Mouse (Mus musculus) midbrain, postnatal 0 days (tissue): ENCODE measurements at regions not wholly inside any gene's neighbourhood (a gene's known extent, or its start where the extent isn't known, plus 50 kb on each side); places are given as distances from the start of the nearest gene placed in this dataset.
A peak's percentile ranks its signal among the peaks of the same experiment; 100 is the strongest.

Experiments
- ATAC-seq: fragments of 200-750 bp; cut with Nextera tagmentation; 2 replicates; pipeline ENCODE4 v1.8.0; 2017; ENCODE audit warnings: moderate number of reproducible peaks, mild to moderate bottlenecking, moderate TSS enrichment, moderate library complexity; ENCODE audit not compliant: low FRiP score
- DNase-seq: peaks from one replicate; pipeline ENCODE4 v3.0.0-alpha.2; 2015; ENCODE audit warnings: low spot score
- H3K27ac ChIP-seq: fragments of 300-500 bp; sonication (generic); 2 replicates; pipeline ENCODE4 v1.5.1; 2014; ENCODE audit warnings: low read depth, mild to moderate bottlenecking, low read length, mixed read lengths
- H3K27me3 ChIP-seq: fragments of 300-500 bp; sonication (generic); 2 replicates; pipeline ENCODE4 v1.6.1; 2014; ENCODE audit warnings: low read length, control low read depth, mixed read lengths; ENCODE audit not compliant: insufficient read depth
- H3K36me3 ChIP-seq: fragments of 300-500 bp; sonication (generic); 2 replicates; pipeline ENCODE4 v1.6.1; 2014; ENCODE audit warnings: low read length, control low read depth, mixed read lengths; ENCODE audit not compliant: insufficient read depth
- H3K4me1 ChIP-seq: fragments of 300-500 bp; sonication (generic); 2 replicates; pipeline ENCODE4 v1.6.1; 2014; ENCODE audit warnings: mild to moderate bottlenecking, control low read depth, antibody characterized with exemption, low read length, mixed read lengths; ENCODE audit not compliant: insufficient read depth
- H3K4me2 ChIP-seq: fragments of 300-500 bp; sonication (generic); 2 replicates; pipeline ENCODE4 v1.6.1; 2014; ENCODE audit warnings: low read depth, mild to moderate bottlenecking, low read length, mixed read lengths; ENCODE audit not compliant: poor library complexity, severe bottlenecking
- H3K4me3 ChIP-seq: fragments of 300-500 bp; sonication (generic); 2 replicates; pipeline ENCODE4 v1.5.1; 2014; ENCODE audit warnings: low read depth, mild to moderate bottlenecking, low read length, moderate library complexity
- H3K9ac ChIP-seq: fragments of 300-500 bp; sonication (generic); replicated peaks from 2 replicates; pipeline ENCODE4 v1.6.1; 2014; ENCODE audit warnings: mild to moderate bottlenecking, low read length, moderate library complexity, mixed read lengths; ENCODE audit not compliant: poor library complexity, severe bottlenecking
- H3K9me3 ChIP-seq: fragments of 300-500 bp; sonication (generic); 2 replicates; pipeline ENCODE4 v1.6.1; 2016; ENCODE audit warnings: low read length, control low read depth
- CTCF ChIP-seq: IDR thresholded peaks from 2 replicates; pipeline ENCODE4 v1.5.1; 2016; ENCODE audit warnings: antibody characterized with exemption, mild to moderate bottlenecking
- WGBS: fragments of 180-500 bp; shearing (Covaris S2); extraction: QIAGEN DNeasy Blood & Tissue Kit; methylation state at CpG from one replicate; pipeline ENCODE4 v1.1.7; 2014; 5-methylcytosine and 5-hydroxymethylcytosine counted together

GRCm38 (mm10) chr1:99124796-99125195 is 647.8 kb upstream of the Cntnap5b start:
- Histone ChIP-seq H3K9me3 (no peaks in the 10 kb centered on the region), H3K4me2 (no peak overlapping the region), H3K4me1 (no peaks in the 10 kb centered on the region), H3K27ac (no peak overlapping the region), H3K9ac (no peak overlapping the region), H3K36me3 (no peaks in the 10 kb centered on the region), H3K27me3 (no peaks in the 10 kb centered on the region), H3K4me3 (no peak overlapping the region)
- DNase-seq = peak; percentile 34
- ATAC-seq = no peak
- no peak for TF ChIP-seq CTCF
- 40% methylated on average over 1 of the region's 1 CpGs for WGBS

DNA sequence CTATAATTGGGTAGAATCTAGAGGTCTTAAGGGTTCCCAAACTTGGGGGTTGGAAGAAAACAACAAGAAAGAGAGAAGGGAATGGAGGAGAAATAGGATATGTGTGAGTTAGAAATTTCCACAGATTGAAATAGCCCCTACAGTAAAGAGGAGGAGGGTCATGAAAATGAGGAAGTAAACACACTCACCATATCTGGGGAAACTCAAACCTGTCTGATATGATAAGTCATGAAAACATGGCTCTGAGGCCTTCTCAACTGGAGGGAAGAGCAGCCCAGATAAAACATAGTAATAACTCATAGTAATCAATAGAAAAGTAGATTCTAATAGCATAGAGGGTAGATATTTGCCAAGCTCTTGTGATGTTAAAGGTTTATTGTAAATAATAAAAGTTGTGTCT is 638.4 kb upstream of the Cntnap5b start:
- H3K36me3 ChIP-seq = no peaks in the 10 kb centered on the region
- no peak overlapping the region for H3K27ac ChIP-seq
- H3K27me3 ChIP-seq = no peaks in the 10 kb centered on the region
- no peak overlapping the region for H3K4me3 ChIP-seq
- no peak overlapping the region for H3K4me2 ChIP-seq
- TF ChIP-seq CTCF = no peak
- H3K9me3 ChIP-seq = no peaks in the 10 kb centered on the region
- no peak for ATAC-seq
- H3K9ac ChIP-seq = no peak overlapping the region
- no peak for DNase-seq
- H3K4me1 ChIP-seq = no peaks in the 10 kb centered on the region

DNA sequence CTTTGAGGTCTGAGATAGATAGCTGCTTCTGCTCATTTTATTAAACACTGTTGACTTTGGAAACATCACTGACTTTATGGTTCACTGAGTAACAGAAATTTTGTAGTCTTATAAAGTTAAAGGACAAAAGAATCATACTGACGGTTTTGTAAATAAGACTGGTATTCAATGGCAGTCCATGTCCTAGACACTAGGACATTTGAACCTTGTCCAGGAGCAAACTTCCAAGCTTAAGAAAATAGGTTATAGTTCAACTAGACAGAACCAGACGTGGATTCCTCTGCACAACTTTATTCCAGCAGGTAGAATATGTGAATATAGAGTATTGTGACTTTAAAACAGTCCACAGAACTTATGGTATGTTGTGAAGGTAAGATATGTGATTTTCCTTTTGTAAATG is 635.0 kb upstream of the Cntnap5b start:
- no peak for TF ChIP-seq CTCF
- ATAC-seq (no peak), DNase-seq (no peak)
- no peaks in the 10 kb centered on the region for H3K9me3 ChIP-seq
- H3K4me1 ChIP-seq = no peaks in the 10 kb centered on the region
- WGBS = 65% methylated on average over 2 of the region's 2 CpGs
- H3K9ac ChIP-seq = no peak overlapping the region
- H3K27ac ChIP-seq = no peak overlapping the region
- no peak overlapping the region for H3K4me2 ChIP-seq
- no peaks in the 10 kb centered on the region for H3K36me3 ChIP-seq
- H3K4me3 ChIP-seq = no peak overlapping the region
- H3K27me3 ChIP-seq = no peaks in the 10 kb centered on the region

GRCm38 (mm10) chr1:99160620-99161019 is 611.9 kb upstream of the Cntnap5b start:
- Histone ChIP-seq H3K27me3 (no peaks in the 10 kb centered on the region), H3K36me3 (no peaks in the 10 kb centered on the region), H3K9ac (no peak overlapping the region), H3K4me3 (no peak overlapping the region), H3K27ac (no peak overlapping the region), H3K4me1 (no peaks in the 10 kb centered on the region), H3K9me3 (no peaks in the 10 kb centered on the region), H3K4me2 (no peak overlapping the region)
- WGBS = 90% methylated on average over 2 of the region's 2 CpGs
- no peak for ATAC-seq
- no peak for DNase-seq
- no peak for TF ChIP-seq CTCF
